Mouse (Mus musculus): Measurements from ENCODE around the gene Ralgps1.

- no peak for TF ChIP-seq CTCF (IDR thresholded peaks at IDR 0.05; ENCODE audit: borderline replicate concordance, extremely low read depth, insufficient read depth, insufficient read length)
- TF ChIP-seq POLR2A (IDR thresholded peaks at IDR 0.05; ENCODE audit: borderline replicate concordance, extremely low read depth, insufficient read depth, insufficient read length, poor library complexity, severe bottlenecking): no peak
These were observed 163.2 kb downstream of the Ralgps1 start for GRCm38 (mm10) chr2:33208134-33208533.
